Mouse (Mus musculus) forebrain, embryonic 14.5 days (tissue): ENCODE measurements around the gene Arpp21. TPM values are rescaled to one million over a fixed set of nuclear protein-coding genes. Genes with fewer than 3 reads are reported as not detected.
A peak's percentile ranks its signal among the peaks of the same experiment; 100 is the strongest.

Source experiments
- ATAC-seq: fragments of 200-750 bp; cut with Nextera tagmentation; 2 replicates; pipeline ENCODE4 v1.8.0; 2017; ENCODE audit warnings: mild to moderate bottlenecking, moderate library complexity
- DNase-seq: peaks from one replicate; pipeline ENCODE4 v3.0.0-alpha.2; 2015; ENCODE audit warnings: low spot score
- H3K27ac ChIP-seq: fragments of 300-500 bp; sonication (generic); 2 replicates; pipeline ENCODE4 v1.5.1; 2014; ENCODE audit warnings: low read depth, mild to moderate bottlenecking, control low read depth, low read length, moderate library complexity
- H3K27me3 ChIP-seq: fragments of 300-500 bp; sonication (generic); replicated peaks from 2 replicates; pipeline ENCODE4 v1.6.1; 2014; ENCODE audit warnings: low read length, control low read depth, mixed read lengths; ENCODE audit not compliant: control insufficient read depth, insufficient read depth
- H3K36me3 ChIP-seq: fragments of 300-500 bp; sonication (generic); 2 replicates; pipeline ENCODE4 v1.6.1; 2014; ENCODE audit warnings: low read length, control low read depth; ENCODE audit not compliant: control insufficient read depth, insufficient read depth
- H3K4me1 ChIP-seq: fragments of 300-500 bp; sonication (generic); 2 replicates; pipeline ENCODE4 v1.6.1; 2014; ENCODE audit warnings: antibody characterized with exemption, low read length, control low read depth; ENCODE audit not compliant: control insufficient read depth, insufficient read depth
- H3K4me2 ChIP-seq: fragments of 300-500 bp; sonication (generic); 2 replicates; pipeline ENCODE4 v1.6.1; 2014; ENCODE audit warnings: mild to moderate bottlenecking, control low read depth, low read length
- H3K4me3 ChIP-seq: fragments of 300-500 bp; sonication (generic); 2 replicates; pipeline ENCODE4 v1.5.1; 2014; ENCODE audit warnings: low read depth, low read length, control low read depth
- H3K9ac ChIP-seq: fragments of 300-500 bp; sonication (generic); 2 replicates; pipeline ENCODE4 v1.6.1; 2014; ENCODE audit warnings: mild to moderate bottlenecking, low read length, control low read depth, moderate library complexity
- H3K9me3 ChIP-seq: fragments of 300-500 bp; sonication (generic); replicated peaks from 2 replicates; pipeline ENCODE4 v1.6.1; 2016; ENCODE audit warnings: low read length, control low read depth, mixed read lengths; ENCODE audit not compliant: control insufficient read depth
- WGBS: fragments of 180-500 bp; shearing (Covaris S2); extraction: QIAGEN DNeasy Blood & Tissue Kit; methylation state at CpG from one replicate; pipeline ENCODE4 v1.1.7; 2014; 5-methylcytosine and 5-hydroxymethylcytosine counted together
- polyA plus RNA-seq: library from polyadenylated mRNA; unstranded; fragments of >200 nt; fragmentation: Nextera tagmentation; extraction: Ambion mirVana; gene quantifications from 2 replicates; pipeline ENCODE4 v1.2.1, GENCODE M21; 2014

Arpp21 gene
- polyA plus RNA-seq, 1 experiment from 2014 or later, result 29.2 TPM

GRCm38 (mm10) chr9:112225046-112225445 lies 10.7 kb downstream of the Arpp21 start:
- H3K4me3 ChIP-seq, result no peak overlapping the region
- no peak overlapping the region for H3K4me2 ChIP-seq
- no peaks in the 10 kb centered on the region for H3K9me3 ChIP-seq
- no peaks in the 10 kb centered on the region for H3K27me3 ChIP-seq
- H3K9ac ChIP-seq, result no peak overlapping the region
- WGBS, result 60% methylated on average over 2 of the region's 2 CpGs
- no peaks in the 10 kb centered on the region for H3K36me3 ChIP-seq
- no peak overlapping the region for H3K27ac ChIP-seq
- DNase-seq, result no peak
- no peaks in the 10 kb centered on the region for H3K4me1 ChIP-seq
- ATAC-seq, result no peak

GRCm38 (mm10) chr9:112219372-112219771 lies 16.4 kb downstream of the Arpp21 start:
- Histone ChIP-seq H3K36me3 (no peaks in the 10 kb centered on the region), H3K9ac (no peak overlapping the region), H3K9me3 (no peaks in the 10 kb centered on the region), H3K27me3 (no peaks in the 10 kb centered on the region), H3K4me1 (no peaks in the 10 kb centered on the region), H3K4me3 (no peak overlapping the region), H3K27ac (no peak overlapping the region), H3K4me2 (no peak overlapping the region)
- ATAC-seq, result no peak
- WGBS, result 86% methylated on average over 8 of the region's 8 CpGs
- no peak for DNase-seq

- Histone ChIP-seq H3K9ac (no peak overlapping the region), H3K36me3 (no peaks in the 10 kb centered on the region), H3K4me1 (no peaks in the 10 kb centered on the region), H3K27ac (no peak overlapping the region), H3K4me3 (no peak overlapping the region), H3K27me3 (no peaks in the 10 kb centered on the region), H3K9me3 (no peaks in the 10 kb centered on the region), H3K4me2 (no peak overlapping the region)
- 94% methylated on average over 3 of the region's 3 CpGs for WGBS
- DNase-seq, result no peak
- ATAC-seq, result no peak
Observed at GRCm38 (mm10) chr9:112218237-112218636, 17.5 kb downstream of the Arpp21 start.

- H3K27me3 ChIP-seq, result no peaks in the 10 kb centered on the region
- no peak for DNase-seq
- no peak overlapping the region for H3K4me2 ChIP-seq
- WGBS, result 92% methylated on average over 4 of the region's 4 CpGs
- H3K9ac ChIP-seq, result no peak overlapping the region
- no peaks in the 10 kb centered on the region for H3K4me1 ChIP-seq
- H3K9me3 ChIP-seq, result no peaks in the 10 kb centered on the region
- H3K27ac ChIP-seq, result no peak overlapping the region
- ATAC-seq, result no peak
- no peaks in the 10 kb centered on the region for H3K36me3 ChIP-seq
- H3K4me3 ChIP-seq, result no peak overlapping the region
Observed at GRCm38 (mm10) chr9:112217161-112217560, 18.6 kb downstream of the Arpp21 start.

GRCm38 (mm10) chr9:112215030-112215806 lies 20.5 kb downstream of the Arpp21 start:
- DNase-seq (peak; percentile 39), ATAC-seq (peak; percentile 65)
- no peaks in the 10 kb centered on the region for H3K9me3 ChIP-seq
- H3K27me3 ChIP-seq, result no peaks in the 10 kb centered on the region
- 66% methylated on average over 10 of the region's 10 CpGs for WGBS
- H3K9ac ChIP-seq, result no peak overlapping the region
- H3K36me3 ChIP-seq, result no peaks in the 10 kb centered on the region
- no peak overlapping the region for H3K27ac ChIP-seq
- H3K4me1 ChIP-seq, result no peaks in the 10 kb centered on the region
- no peak overlapping the region for H3K4me3 ChIP-seq
- no peak overlapping the region for H3K4me2 ChIP-seq

GRCm38 (mm10) chr9:112213411-112214255 lies 22.1 kb downstream of the Arpp21 start:
- WGBS, result 77% methylated on average over 10 of the region's 10 CpGs
- no peaks in the 10 kb centered on the region for H3K27me3 ChIP-seq
- H3K4me2 ChIP-seq, result no peak overlapping the region
- no peaks in the 10 kb centered on the region for H3K4me1 ChIP-seq
- no peaks in the 10 kb centered on the region for H3K9me3 ChIP-seq
- no peaks in the 10 kb centered on the region for H3K36me3 ChIP-seq
- ATAC-seq (no peak), DNase-seq (no peak)
- H3K9ac ChIP-seq, result no peak overlapping the region
- no peak overlapping the region for H3K27ac ChIP-seq
- no peak overlapping the region for H3K4me3 ChIP-seq

GRCm38 (mm10) chr9:112209803-112210202 lies 25.9 kb downstream of the Arpp21 start:
- 65% methylated on average over 3 of the region's 3 CpGs for WGBS
- H3K27ac ChIP-seq, result no peak overlapping the region
- H3K4me2 ChIP-seq, result no peak overlapping the region
- no peaks in the 10 kb centered on the region for H3K36me3 ChIP-seq
- ATAC-seq (no peak), DNase-seq (no peak)
- H3K4me1 ChIP-seq, result peaks cover 7% of the 10 kb centered on the region
- H3K27me3 ChIP-seq, result no peaks in the 10 kb centered on the region
- no peak overlapping the region for H3K9ac ChIP-seq
- H3K9me3 ChIP-seq, result no peaks in the 10 kb centered on the region
- no peak overlapping the region for H3K4me3 ChIP-seq

GRCm38 (mm10) chr9:112207767-112208166 lies 28.0 kb downstream of the Arpp21 start:
- ATAC-seq, result peak; percentile 96
- H3K9me3 ChIP-seq, result no peaks in the 10 kb centered on the region
- no peak overlapping the region for H3K9ac ChIP-seq
- no peaks in the 10 kb centered on the region for H3K36me3 ChIP-seq
- H3K4me3 ChIP-seq, result no peak overlapping the region
- peak; percentile 80 for DNase-seq
- H3K4me2 ChIP-seq, result no peak overlapping the region
- no peaks in the 10 kb centered on the region for H3K27me3 ChIP-seq
- peak overlapping the region; percentile 48 for H3K27ac ChIP-seq
- WGBS, result 15% methylated on average over 4 of the region's 4 CpGs
- H3K4me1 ChIP-seq, result peaks cover 7% of the 10 kb centered on the region

GRCm38 (mm10) chr9:112198296-112198695 lies 37.4 kb downstream of the Arpp21 start:
- WGBS, result 83% methylated on average over 6 of the region's 6 CpGs
- Histone ChIP-seq H3K27ac (no peak overlapping the region), H3K4me3 (no peak overlapping the region), H3K4me2 (no peak overlapping the region), H3K4me1 (no peaks in the 10 kb centered on the region), H3K9ac (no peak overlapping the region), H3K36me3 (no peaks in the 10 kb centered on the region), H3K9me3 (no peaks in the 10 kb centered on the region), H3K27me3 (no peaks in the 10 kb centered on the region)
- ATAC-seq (no peak), DNase-seq (no peak)
